In the genomic region with DNA sequence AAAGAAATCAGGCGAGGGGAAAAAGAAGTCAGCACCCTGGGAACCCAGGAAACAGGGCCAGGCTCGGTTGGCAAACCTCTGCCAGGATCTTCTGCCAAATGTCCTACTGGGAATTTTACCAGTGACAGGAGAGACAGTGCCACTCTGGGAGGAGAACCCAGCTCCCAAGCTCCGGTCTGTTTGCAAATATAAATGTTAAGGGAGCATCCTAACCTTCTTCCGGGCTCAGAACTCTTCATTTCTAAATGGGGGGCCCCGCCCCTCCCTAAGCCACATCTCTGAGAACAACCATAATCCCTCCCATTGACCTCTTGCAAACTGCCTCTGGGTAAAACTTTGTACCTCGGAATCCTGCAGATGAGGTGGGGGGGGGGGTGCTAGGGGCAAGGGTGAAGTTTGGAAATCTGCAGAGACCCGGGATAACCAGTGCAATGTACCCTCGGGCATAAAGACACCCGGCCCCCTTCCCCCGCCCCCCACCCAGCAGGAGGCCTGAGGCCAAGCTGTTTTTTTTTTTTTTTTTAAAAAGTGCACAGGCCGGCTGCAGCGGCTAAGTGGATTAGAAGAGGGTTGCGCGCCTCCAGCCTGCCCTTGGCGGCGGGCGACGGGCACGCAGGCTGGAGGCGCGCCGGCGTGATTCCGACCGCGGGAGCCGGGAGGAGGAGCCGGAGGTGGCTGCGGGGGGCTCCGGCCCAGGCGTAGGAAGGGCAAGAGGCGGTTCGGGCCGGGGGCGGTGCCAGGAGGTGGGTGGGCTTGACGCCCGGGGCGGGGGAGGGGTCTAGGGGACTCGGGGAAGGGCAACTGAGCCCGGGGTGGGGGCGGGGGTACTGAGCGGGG, we compare ENCODE assay signal across 1 mouse cellular context.
TF ChIP-seq lines count a peak whose summit lies in the region.

No protein-coding gene starts in this region.

TF ChIP-seq in CH12.LX, 34 proteins besides CTCF, POLR2A, EP300 and RAD21 (continued from another document):
- TF ChIP-seq MAX (IDR thresholded peaks at IDR 0.05; ENCODE audit: low read length) (0 out of 2 replicates have a peak, but pooled peaks have one; percentile 39), RCOR1 (conservative IDR thresholded peaks at IDR 0.05; ENCODE audit: low read depth, low read length) (no peak; the same call in 1 of the 2 replicates), BHLHE40 (IDR thresholded peaks at IDR 0.05; ENCODE audit: low read depth, low read length) (peak; percentile 59; the same call in 1 of the 2 replicates), GABPA (IDR thresholded peaks at IDR 0.05; ENCODE audit: insufficient replicate concordance, low read depth, low read length) (no peak), SIN3A (IDR thresholded peaks at IDR 0.05; ENCODE audit: low read length) (peak; percentile 57; the same call in 1 of the 2 replicates), SMC3 (IDR thresholded peaks at IDR 0.05; ENCODE audit: low read depth, low read length) (peak; percentile 48), PAX5 (IDR thresholded peaks at IDR 0.05; ENCODE audit: low read length) (no peak), KAT2A (IDR thresholded peaks at IDR 0.05; ENCODE audit: insufficient replicate concordance, low read length) (0 out of 2 replicates have a peak, but pooled peaks have one; percentile 46), ZNF384 (IDR thresholded peaks at IDR 0.05; ENCODE audit: low read depth, low read length) (peak; percentile 96), NRF1 (IDR thresholded peaks at IDR 0.05; ENCODE audit: low read depth, low read length) (peak; percentile 62), IRF4 (IDR thresholded peaks at IDR 0.05; ENCODE audit: low read depth, low read length) (peak; percentile 57; the same call in 1 of the 2 replicates), USF1 (IDR thresholded peaks at IDR 0.05; ENCODE audit: low read depth, low read length) (no peak), MEF2A (IDR thresholded peaks at IDR 0.05; ENCODE audit: borderline replicate concordance, low read depth, low read length) (peak; percentile 43; the same call in 1 of the 2 replicates), ELF1 (IDR thresholded peaks at IDR 0.05; ENCODE audit: low read depth, low read length) (peak; percentile 64), TBP (conservative IDR thresholded peaks at IDR 0.05; ENCODE audit: low read depth, low read length) (0 out of 2 replicates have a peak, but pooled peaks have one; percentile 54)
TF ChIP-seq in CH12.LX: peak in this region for 12.
